Mouse (Mus musculus): ENCODE measurements around the gene Igfbp4. TPM values are rescaled to one million over a fixed set of nuclear protein-coding genes. Genes with fewer than 3 reads are reported as not detected.

Gene Igfbp4
- total and polyA plus RNA-seq, 3 experiments = 89.8 to 221 TPM; not detected in 1

DNA sequence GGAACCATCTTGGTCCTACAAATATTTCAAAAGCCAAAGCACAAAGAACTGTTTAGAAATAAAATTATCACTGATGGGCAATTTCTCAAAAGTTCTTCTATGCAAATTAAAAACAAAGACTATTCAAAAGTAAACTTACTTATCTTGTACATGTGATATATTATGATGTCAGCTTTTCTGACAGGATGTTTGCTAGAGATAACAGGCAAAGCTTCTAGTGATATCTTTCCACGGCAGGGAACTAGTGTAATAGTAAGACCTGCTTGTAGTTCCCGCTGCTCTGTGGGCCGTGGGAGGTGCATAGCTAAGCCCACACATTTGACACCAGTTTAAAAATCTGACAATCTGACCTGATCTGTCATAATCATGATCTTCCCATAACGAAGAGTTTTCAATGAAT is 30.9 kb upstream of the Igfbp4 start (continued):
- TF ChIP-seq EP300 (IDR thresholded peaks at IDR 0.05; ENCODE audit: low read depth in 1 of 2, low read length in 2 of 2) (peak; percentile 61 to 64), GATA1 (IDR thresholded peaks at IDR 0.05; ENCODE audit: low read depth, low read length) (peak; percentile 88), ZKSCAN1 (IDR thresholded peaks at IDR 0.05; ENCODE audit: low read depth, low read length) (no peak), SIN3A (IDR thresholded peaks at IDR 0.05; ENCODE audit: low read length) (peak; percentile 80), MEF2A (IDR thresholded peaks at IDR 0.05; ENCODE audit: extremely low read depth, insufficient replicate concordance, low read depth, low read length, poor library complexity, severe bottlenecking) (no peak), MAFK (IDR thresholded peaks at IDR 0.05; ENCODE audit: borderline replicate concordance, low read depth, low read length) (no peak), E2F4 (IDR thresholded peaks at IDR 0.05; ENCODE audit: borderline replicate concordance, low read depth, low read length) (no peak), ZNF384 (IDR thresholded peaks at IDR 0.05; ENCODE audit: low read depth, low read length) (no peak), ETS1 (IDR thresholded peaks at IDR 0.05; ENCODE audit: low read depth, low read length) (peak; percentile 96), MXI1 (IDR thresholded peaks at IDR 0.05; ENCODE audit: low read depth, low read length) (no peak), USF1 (IDR thresholded peaks at IDR 0.05; ENCODE audit: low read depth, low read length) (peak; percentile 60; the same call in 1 of the 2 replicates), RAD21 (IDR thresholded peaks at IDR 0.05; ENCODE audit: low read depth, low read length) (no peak)

DNA sequence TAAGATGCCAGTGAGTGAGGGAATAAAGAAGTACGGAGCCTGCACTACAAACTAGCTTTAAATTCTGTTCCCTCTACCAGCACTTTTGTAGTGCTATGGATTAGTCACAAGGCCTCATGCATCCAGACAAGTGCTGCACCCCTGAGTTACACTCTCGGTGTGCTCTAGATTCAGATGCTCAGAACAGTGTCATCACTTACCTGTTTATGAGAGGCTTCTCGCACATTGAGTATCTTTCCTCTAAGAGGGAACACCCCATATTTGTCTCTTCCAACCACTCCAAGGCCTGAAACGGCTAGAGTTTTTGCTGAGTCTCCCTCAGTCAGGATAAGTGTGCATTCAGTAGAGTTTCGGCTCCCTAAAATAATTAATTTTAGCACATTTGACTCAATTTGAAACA is 30.3 kb upstream of the Igfbp4 start:
- TF ChIP-seq MEF2A (IDR thresholded peaks at IDR 0.05; ENCODE audit: extremely low read depth, insufficient replicate concordance, low read depth, low read length, poor library complexity, severe bottlenecking) (no peak), POLR2AphosphoS2 (IDR thresholded peaks at IDR 0.05; ENCODE audit: low read length) (peak; percentile 66)
- Histone ChIP-seq H3K27ac (ENCODE audit: control insufficient read depth, low read depth, low read length) (no peak overlapping the region), H3K36me3 (ENCODE audit: control insufficient read depth in 1 of 2, insufficient read depth in 2 of 2, low read length in 2 of 2) (peaks cover 52 to 88% of the 10 kb centered on the region in 2 experiments), H3K9ac (ENCODE audit: control insufficient read depth, low read depth, low read length, poor library complexity, severe bottlenecking) (no peak overlapping the region), H3K27me3 (ENCODE audit: control insufficient read depth in 1 of 2, insufficient read depth in 2 of 2, low read length in 2 of 2) (no peaks in the 10 kb centered on the region), H3K9me3 (replicated peaks; ENCODE audit: insufficient read depth, low read length) (no peaks in the 10 kb centered on the region), H3K79me2 (ENCODE audit: control insufficient read depth, insufficient read depth, low read length, poor library complexity) (peaks cover 8% of the 10 kb centered on the region; the same call in 1 of the 2 replicates), H3K4me3 (ENCODE audit: control insufficient read depth in 1 of 2, insufficient read depth in 1 of 2, low read depth in 2 of 2, low read length in 2 of 2) (no peak overlapping the region), H3K4me1 (ENCODE audit: control insufficient read depth in 1 of 2, insufficient read depth in 2 of 2, low read length in 2 of 2) (peaks cover 2 to 7% of the 10 kb centered on the region in 2 experiments; a peak in 2 of 4 replicates)
- DNase-seq (ENCODE audit: low read depth, low spot score) = no peak

- Histone ChIP-seq H3K79me2 (ENCODE audit: control insufficient read depth, insufficient read depth, low read length, poor library complexity) (peaks cover 14% of the 10 kb centered on the region), H3K9me3 (replicated peaks; ENCODE audit: insufficient read depth, low read length) (no peaks in the 10 kb centered on the region), H3K9ac (ENCODE audit: control insufficient read depth, low read depth, low read length, poor library complexity, severe bottlenecking) (no peak overlapping the region), H3K36me3 (ENCODE audit: control insufficient read depth in 1 of 2, insufficient read depth in 2 of 2, low read length in 2 of 2) (peaks cover 62 to 94% of the 10 kb centered on the region in 2 experiments), H3K4me3 (ENCODE audit: control insufficient read depth in 1 of 2, insufficient read depth in 1 of 2, low read depth in 2 of 2, low read length in 2 of 2) (no peak overlapping the region), H3K27me3 (ENCODE audit: control insufficient read depth in 1 of 2, insufficient read depth in 2 of 2, low read length in 2 of 2) (no peaks in the 10 kb centered on the region), H3K27ac (ENCODE audit: control insufficient read depth, low read depth, low read length) (no peak overlapping the region), H3K4me1 (ENCODE audit: control insufficient read depth in 1 of 2, insufficient read depth in 2 of 2, low read length in 2 of 2) (peaks cover 2 to 7% of the 10 kb centered on the region in 2 experiments; a peak in 2 of 4 replicates)
- TF ChIP-seq POLR2A (IDR thresholded peaks at IDR 0.05; ENCODE audit: control insufficient read depth in 1 of 2, insufficient read depth in 1 of 2, low read depth in 1 of 2, low read length in 2 of 2, poor library complexity in 1 of 2) (0 out of 4 replicates have a peak, but pooled peaks of 1 of the 2 experiments have one; percentile 3), MYC (IDR thresholded peaks at IDR 0.05; ENCODE audit: low read depth, low read length) (no peak)
- no peak for DNase-seq (ENCODE audit: low read depth, low spot score)
Measured at GRCm38 (mm10) chr11:99013856-99014255, 27.2 kb upstream of the Igfbp4 start.
